Mouse (Mus musculus) ES-Bruce4 (cell line): Measurements from ENCODE around the gene Ntrk2.

Source experiments
- CTCF ChIP-seq: IDR thresholded peaks from one replicate; pipeline ENCODE4 v1.8.1; 2011; ENCODE audit warnings: low read depth, low read length
- EP300 ChIP-seq: IDR thresholded peaks from 2 replicates; pipeline ENCODE4 v1.6.1; 2011; ENCODE audit warnings: low read depth, low read length; ENCODE audit not compliant: insufficient read depth
- POLR2A ChIP-seq: IDR thresholded peaks from one replicate; pipeline ENCODE4 v1.8.1; 2011; ENCODE audit warnings: low read length; ENCODE audit not compliant: insufficient read depth

DNA sequence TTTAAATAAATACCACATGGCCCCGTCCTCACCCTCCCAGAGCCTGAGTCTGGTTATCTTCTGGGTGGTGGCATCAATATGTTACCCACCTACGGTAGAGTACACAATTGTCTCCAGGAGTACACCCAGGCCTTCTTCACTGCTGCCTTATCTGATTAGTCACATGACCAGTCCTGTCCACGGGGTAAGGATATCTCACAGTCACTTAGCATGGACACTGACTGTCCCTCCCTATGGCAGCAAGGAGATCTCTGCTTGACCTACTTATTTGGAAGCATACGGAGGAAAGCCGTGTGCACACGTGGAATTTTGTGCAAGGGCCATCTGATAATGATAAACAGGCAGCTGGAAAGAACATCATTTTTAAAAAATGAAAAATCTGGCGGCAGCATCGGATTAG, 367.5 kb downstream of the Ntrk2 start:
- TF ChIP-seq CTCF (no peak), EP300 (no peak), POLR2A (no peak)
